Mouse (Mus musculus): ENCODE measurements around the gene Tnnt2. TPM values are rescaled to one million over a fixed set of nuclear protein-coding genes. Genes with fewer than 3 reads are reported as not detected.

The Tnnt2 gene
- polyA plus RNA-seq (2014; fragmentation: Nextera tagmentation; extraction: Ambion mirVana), result 0.34 TPM in 1 of 2 replicates, not detected in the other

DNA sequence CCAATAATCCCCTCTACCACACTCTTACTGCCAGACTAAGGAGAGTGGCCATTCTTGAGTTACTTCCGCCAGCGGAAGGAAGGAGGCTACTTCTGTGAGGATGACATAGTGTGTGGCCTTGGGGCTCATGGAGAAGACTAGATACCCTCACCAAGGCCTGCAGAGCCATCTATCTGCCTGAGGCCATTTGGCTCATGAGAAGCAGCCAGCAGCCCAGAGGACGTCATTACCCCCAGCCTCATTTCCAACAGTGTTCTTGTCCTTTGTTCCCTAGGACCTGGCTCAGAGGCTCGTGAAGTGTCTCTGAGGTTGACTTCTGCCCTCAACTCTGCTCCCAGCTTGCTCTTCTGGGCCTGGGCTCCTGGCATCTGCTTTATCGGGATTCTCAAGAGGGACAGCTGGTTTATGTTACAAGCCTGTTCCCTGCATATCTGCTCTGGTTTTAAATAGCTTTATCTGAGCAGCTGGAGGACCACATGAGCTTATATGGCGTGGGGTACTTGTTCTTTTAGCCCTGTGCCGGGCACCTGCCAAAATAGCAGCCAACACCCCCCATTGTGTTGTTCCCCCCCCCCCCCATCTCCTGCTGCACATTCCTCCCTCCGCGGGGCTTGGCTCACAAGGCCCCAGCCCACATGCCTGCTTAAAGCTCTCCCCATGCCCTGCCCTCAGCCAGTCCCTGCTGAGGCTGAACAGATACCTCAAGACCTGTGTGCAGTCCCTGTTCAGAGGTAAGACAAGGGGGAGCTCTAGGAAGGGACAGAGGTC is at the start of gene Tnnt2:
Gene Tnnt2 (plus strand): TSS at position 639 of the 768 bp plus-strand sequence.
- Histone ChIP-seq H3K36me3 (ENCODE audit: control insufficient read depth, insufficient read depth, low read length) (no peaks in the 10 kb centered on the region), H3K4me1 (ENCODE audit: control insufficient read depth, insufficient read depth, low read length) (no peaks in the 10 kb centered on the region), H3K27ac (replicated peaks; ENCODE audit: low read depth, low read length) (no peak within 1 kb of the TSS), H3K9me3 (ENCODE audit: control insufficient read depth, low read length) (no peaks in the 10 kb centered on the region), H3K4me2 (ENCODE audit: low read length) (no peak within 1 kb of the TSS), H3K4me3 (replicated peaks; ENCODE audit: low read depth, low read length) (no peak within 1 kb of the TSS), H3K9ac (replicated peaks; ENCODE audit: low read length) (no peak within 1 kb of the TSS), H3K27me3 (ENCODE audit: control insufficient read depth, insufficient read depth, low read length) (no peaks in the 10 kb centered on the region)
- ATAC-seq (ENCODE audit: low FRiP score, low TSS enrichment) (no peak), DNase-seq (no peak)
- 55% methylated on average over 9 of the region's 9 CpGs for WGBS

DNA sequence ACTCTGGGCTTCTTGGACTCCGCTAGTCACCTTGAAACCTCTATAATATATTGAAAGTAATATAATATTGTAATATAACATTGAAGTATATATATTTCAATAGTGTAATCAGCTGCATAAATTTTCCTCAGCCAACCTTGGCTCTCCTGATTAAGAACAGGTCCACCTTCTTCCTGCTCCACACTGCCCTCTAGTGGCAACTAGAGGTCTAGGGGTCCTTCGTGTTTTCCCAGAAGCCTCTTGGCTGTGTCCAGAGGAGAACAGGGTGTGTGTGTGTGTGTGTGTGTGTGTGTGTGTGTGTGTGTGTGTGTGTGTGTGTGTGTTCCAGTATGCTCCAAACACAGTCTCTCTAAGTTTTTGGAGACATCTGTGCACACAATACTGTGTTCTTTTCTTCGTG is 48.4 kb upstream of the Tnnt2 start:
- H3K27ac ChIP-seq (replicated peaks; ENCODE audit: low read depth, low read length), result no peak overlapping the region
- no peaks in the 10 kb centered on the region for H3K4me1 ChIP-seq (ENCODE audit: control insufficient read depth, insufficient read depth, low read length)
- no peak overlapping the region for H3K4me2 ChIP-seq (ENCODE audit: low read length)
- no peaks in the 10 kb centered on the region for H3K9me3 ChIP-seq (ENCODE audit: control insufficient read depth, low read length)
- H3K9ac ChIP-seq (replicated peaks; ENCODE audit: low read length), result no peak overlapping the region
- H3K4me3 ChIP-seq (replicated peaks; ENCODE audit: low read depth, low read length), result no peak overlapping the region
- WGBS, result 55% methylated on average over 3 of the region's 3 CpGs
- ATAC-seq (ENCODE audit: low FRiP score, low TSS enrichment) (no peak), DNase-seq (peak; percentile 86)
- no peaks in the 10 kb centered on the region for H3K36me3 ChIP-seq (ENCODE audit: control insufficient read depth, insufficient read depth, low read length)
- no peaks in the 10 kb centered on the region for H3K27me3 ChIP-seq (ENCODE audit: control insufficient read depth, insufficient read depth, low read length)

- no peak overlapping the region for H3K9ac ChIP-seq (replicated peaks; ENCODE audit: low read length)
- ATAC-seq (ENCODE audit: low FRiP score, low TSS enrichment), result no peak
- no peaks in the 10 kb centered on the region for H3K36me3 ChIP-seq (ENCODE audit: control insufficient read depth, insufficient read depth, low read length)
- H3K4me3 ChIP-seq (replicated peaks; ENCODE audit: low read depth, low read length), result no peak overlapping the region
- no peak overlapping the region for H3K27ac ChIP-seq (replicated peaks; ENCODE audit: low read depth, low read length)
- H3K4me1 ChIP-seq (ENCODE audit: control insufficient read depth, insufficient read depth, low read length), result no peaks in the 10 kb centered on the region
- DNase-seq, result no peak
- no peaks in the 10 kb centered on the region for H3K27me3 ChIP-seq (ENCODE audit: control insufficient read depth, insufficient read depth, low read length)
- WGBS, result 48% methylated on average over 10 of the region's 10 CpGs
- H3K4me2 ChIP-seq (ENCODE audit: low read length), result no peak overlapping the region
- no peaks in the 10 kb centered on the region for H3K9me3 ChIP-seq (ENCODE audit: control insufficient read depth, low read length)
Measured at GRCm38 (mm10) chr1:135788708-135789107, 47.4 kb upstream of the Tnnt2 start.

DNA sequence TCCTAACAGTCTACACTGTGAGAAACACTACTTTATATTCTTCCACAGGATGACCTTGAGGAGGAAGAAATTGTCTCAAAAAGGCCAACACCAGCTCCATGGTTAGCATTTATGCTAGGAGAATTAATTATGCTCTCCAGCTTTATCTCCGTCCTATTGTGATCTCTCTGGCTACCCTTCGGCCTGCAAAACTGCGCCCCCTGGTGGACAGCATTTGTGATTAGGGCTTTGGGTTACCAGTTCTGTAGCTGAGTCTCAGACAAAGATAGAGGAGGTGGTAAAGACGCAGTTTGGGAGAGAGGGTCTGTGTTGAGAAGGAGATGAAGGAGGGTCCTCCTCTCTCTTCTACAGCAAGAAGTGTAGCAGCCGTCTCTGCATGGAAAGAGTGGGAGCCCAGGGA is 46.3 kb upstream of the Tnnt2 start:
- Histone ChIP-seq H3K36me3 (ENCODE audit: control insufficient read depth, insufficient read depth, low read length) (no peaks in the 10 kb centered on the region), H3K27ac (replicated peaks; ENCODE audit: low read depth, low read length) (no peak overlapping the region), H3K27me3 (ENCODE audit: control insufficient read depth, insufficient read depth, low read length) (peaks cover 2% of the 10 kb centered on the region; the same call in 1 of the 2 replicates), H3K4me1 (ENCODE audit: control insufficient read depth, insufficient read depth, low read length) (peaks cover 6% of the 10 kb centered on the region), H3K4me2 (ENCODE audit: low read length) (no peak overlapping the region), H3K9me3 (ENCODE audit: control insufficient read depth, low read length) (no peaks in the 10 kb centered on the region), H3K9ac (replicated peaks; ENCODE audit: low read length) (no peak overlapping the region), H3K4me3 (replicated peaks; ENCODE audit: low read depth, low read length) (no peak overlapping the region)
- peak; percentile 84 for DNase-seq
- no peak for ATAC-seq (ENCODE audit: low FRiP score, low TSS enrichment)
- 11% methylated on average over 5 of the region's 5 CpGs for WGBS

- H3K9ac ChIP-seq (replicated peaks; ENCODE audit: low read length), result no peak overlapping the region
- DNase-seq (no peak), ATAC-seq (ENCODE audit: low FRiP score, low TSS enrichment) (no peak)
- no peaks in the 10 kb centered on the region for H3K36me3 ChIP-seq (ENCODE audit: control insufficient read depth, insufficient read depth, low read length)
- H3K27ac ChIP-seq (replicated peaks; ENCODE audit: low read depth, low read length), result no peak overlapping the region
- H3K4me1 ChIP-seq (ENCODE audit: control insufficient read depth, insufficient read depth, low read length), result peaks cover 9% of the 10 kb centered on the region
- peaks cover 4% of the 10 kb centered on the region; the same call in 1 of the 2 replicates for H3K27me3 ChIP-seq (ENCODE audit: control insufficient read depth, insufficient read depth, low read length)
- no peaks in the 10 kb centered on the region for H3K9me3 ChIP-seq (ENCODE audit: control insufficient read depth, low read length)
- H3K4me2 ChIP-seq (ENCODE audit: low read length), result no peak overlapping the region
- 68% methylated on average over 13 of the region's 13 CpGs for WGBS
- H3K4me3 ChIP-seq (replicated peaks; ENCODE audit: low read depth, low read length), result no peak overlapping the region
Measured at GRCm38 (mm10) chr1:135792143-135792939, 43.8 kb upstream of the Tnnt2 start.

- peak; percentile 37 for DNase-seq
- peak overlapping the region; percentile 22 for H3K4me3 ChIP-seq (replicated peaks; ENCODE audit: low read depth, low read length)
- H3K9ac ChIP-seq (replicated peaks; ENCODE audit: low read length), result 0 out of 2 replicates have a peak overlapping the region, but pooled peaks have one; percentile 26
- H3K9me3 ChIP-seq (ENCODE audit: control insufficient read depth, low read length), result no peaks in the 10 kb centered on the region
- H3K36me3 ChIP-seq (ENCODE audit: control insufficient read depth, insufficient read depth, low read length), result no peaks in the 10 kb centered on the region
- ATAC-seq (ENCODE audit: low FRiP score, low TSS enrichment), result no peak
- H3K27me3 ChIP-seq (ENCODE audit: control insufficient read depth, insufficient read depth, low read length), result peaks cover 4% of the 10 kb centered on the region; the same call in 1 of the 2 replicates
- 10% methylated on average over 27 of the region's 27 CpGs for WGBS
- H3K4me2 ChIP-seq (ENCODE audit: low read length), result peak overlapping the region; percentile 46
- H3K4me1 ChIP-seq (ENCODE audit: control insufficient read depth, insufficient read depth, low read length), result peaks cover 9% of the 10 kb centered on the region
- no peak overlapping the region for H3K27ac ChIP-seq (replicated peaks; ENCODE audit: low read depth, low read length)
Measured at GRCm38 (mm10) chr1:135793370-135794215, 42.6 kb upstream of the Tnnt2 start.

DNA sequence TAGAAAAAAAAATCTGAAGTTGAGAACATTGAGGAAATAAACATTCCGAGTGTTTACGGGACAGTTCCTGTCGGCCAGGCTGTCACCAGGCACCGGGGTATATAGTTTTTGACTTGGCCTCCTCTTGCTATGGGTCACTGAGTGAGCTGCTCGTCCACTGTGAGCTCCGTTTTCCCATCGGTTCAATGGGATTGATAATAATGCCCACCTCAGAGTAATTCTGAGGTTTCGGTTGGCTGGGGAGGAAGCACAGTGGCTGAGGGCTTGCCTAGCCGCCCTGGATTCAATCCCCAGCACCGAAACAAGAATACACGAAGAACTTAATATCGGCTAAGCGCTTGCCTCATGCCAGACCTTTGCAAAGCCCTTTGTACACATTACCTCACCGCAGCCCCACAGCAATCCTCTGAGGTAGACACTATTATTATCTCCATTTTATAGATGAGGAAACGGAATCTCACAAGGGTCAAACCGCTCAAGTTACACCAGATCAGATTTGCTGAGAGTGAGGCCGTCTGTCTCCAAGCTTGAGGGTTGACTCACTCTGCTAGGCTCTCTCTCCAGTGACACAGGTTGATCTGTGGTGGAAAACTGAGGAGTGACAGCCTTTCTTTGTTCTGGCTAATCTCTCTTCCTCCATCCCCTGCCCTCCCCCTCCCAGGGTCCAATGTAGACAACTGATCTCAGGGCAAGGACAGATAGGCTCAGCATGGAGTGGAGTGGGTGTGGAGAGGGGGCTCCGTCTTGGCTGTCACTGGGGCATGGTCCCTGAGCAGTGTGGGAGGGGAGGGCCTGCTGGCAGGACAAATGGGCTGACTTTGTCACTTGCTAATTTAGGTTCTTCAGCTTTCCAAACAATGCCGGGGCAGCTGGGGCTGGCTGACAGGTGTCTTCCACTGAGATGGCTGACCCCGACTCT is 41.7 kb upstream of the Tnnt2 start:
- ATAC-seq (ENCODE audit: low FRiP score, low TSS enrichment) (peak; percentile 43; the same call in 1 of the 2 replicates), DNase-seq (peak; percentile 23)
- Histone ChIP-seq H3K4me1 (ENCODE audit: control insufficient read depth, insufficient read depth, low read length) (peaks cover 9% of the 10 kb centered on the region), H3K27me3 (ENCODE audit: control insufficient read depth, insufficient read depth, low read length) (peaks cover 4% of the 10 kb centered on the region; the same call in 1 of the 2 replicates), H3K9ac (replicated peaks; ENCODE audit: low read length) (no peak overlapping the region), H3K36me3 (ENCODE audit: control insufficient read depth, insufficient read depth, low read length) (no peaks in the 10 kb centered on the region), H3K9me3 (ENCODE audit: control insufficient read depth, low read length) (no peaks in the 10 kb centered on the region), H3K27ac (replicated peaks; ENCODE audit: low read depth, low read length) (no peak overlapping the region), H3K4me3 (replicated peaks; ENCODE audit: low read depth, low read length) (no peak overlapping the region), H3K4me2 (ENCODE audit: low read length) (peak overlapping the region; percentile 46)
- WGBS, result 15% methylated on average over 20 of the region's 20 CpGs
